Mouse (Mus musculus): ENCODE results near the gene Lrfn4. TPM values are rescaled to one million over a fixed set of nuclear protein-coding genes. Genes with fewer than 3 reads are reported as not detected.

The Lrfn4 gene
- polyA plus RNA-seq, 1 experiment from 2014 or later = 3.3 TPM

DNA sequence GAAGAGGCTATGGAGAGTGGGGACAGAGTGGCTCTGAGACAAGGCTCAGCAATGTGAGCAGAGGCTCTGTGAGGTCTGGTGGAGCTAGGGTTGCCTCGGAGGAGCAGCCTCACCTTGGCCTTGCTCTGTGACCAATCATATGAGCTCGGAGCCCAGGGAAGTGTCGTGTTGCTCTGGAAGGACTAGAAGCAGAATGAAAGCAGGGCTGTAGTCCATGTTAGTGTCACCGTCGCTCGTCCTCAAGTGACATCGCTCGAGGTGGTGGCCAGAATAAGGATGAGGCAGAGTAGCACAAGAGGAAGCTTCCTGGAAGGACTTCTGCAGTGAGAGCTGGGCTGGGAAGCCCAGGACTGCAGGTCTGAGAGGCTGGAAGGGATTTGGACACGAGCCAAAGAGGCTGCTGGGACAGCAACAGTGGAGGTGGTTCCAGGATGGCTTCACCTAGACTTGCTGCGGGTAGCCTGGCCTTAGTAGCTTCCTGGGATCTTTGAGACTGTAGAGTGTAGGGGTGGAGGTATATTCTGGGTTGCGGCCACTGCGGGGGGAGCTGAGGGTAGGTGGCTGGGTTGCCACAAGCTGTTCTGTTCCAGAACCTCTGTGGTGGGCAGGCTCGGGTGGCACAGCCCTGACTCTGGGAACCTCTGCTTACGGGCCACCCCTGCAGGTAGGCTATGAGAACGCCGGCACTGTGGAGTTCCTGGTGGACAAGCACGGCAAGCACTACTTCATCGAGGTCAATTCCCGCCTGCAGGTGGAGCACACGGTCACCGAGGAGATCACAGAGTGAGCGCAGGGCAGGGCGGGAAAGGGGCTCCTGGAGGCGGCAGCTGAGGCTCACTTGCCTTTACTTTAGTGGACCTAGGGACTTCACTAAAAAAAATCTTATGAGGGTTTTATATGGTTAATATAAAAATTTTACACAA, 11.4 kb downstream of the Lrfn4 start:
- Histone ChIP-seq H3K4me1 (replicated peaks; ENCODE audit: control insufficient read depth, insufficient read depth, low read length) (peaks cover 14% of the 10 kb centered on the region), H3K9me3 (ENCODE audit: control insufficient read depth, low read length) (no peaks in the 10 kb centered on the region), H3K9ac (ENCODE audit: low read depth, low read length) (no peak overlapping the region), H3K4me3 (ENCODE audit: low read depth, low read length) (no peak overlapping the region), H3K27me3 (replicated peaks; ENCODE audit: control insufficient read depth, insufficient read depth, low read length) (no peaks in the 10 kb centered on the region), H3K4me2 (no peak overlapping the region), H3K27ac (ENCODE audit: low read depth, low read length) (no peak overlapping the region), H3K36me3 (ENCODE audit: control insufficient read depth, insufficient read depth, low read length) (no peaks in the 10 kb centered on the region)
- WGBS = 37% methylated on average over 24 of the region's 24 CpGs
- DNase-seq (ENCODE audit: low spot score) (no peak), ATAC-seq (replicated peaks; ENCODE audit: low FRiP score) (peak; percentile 54)

DNA sequence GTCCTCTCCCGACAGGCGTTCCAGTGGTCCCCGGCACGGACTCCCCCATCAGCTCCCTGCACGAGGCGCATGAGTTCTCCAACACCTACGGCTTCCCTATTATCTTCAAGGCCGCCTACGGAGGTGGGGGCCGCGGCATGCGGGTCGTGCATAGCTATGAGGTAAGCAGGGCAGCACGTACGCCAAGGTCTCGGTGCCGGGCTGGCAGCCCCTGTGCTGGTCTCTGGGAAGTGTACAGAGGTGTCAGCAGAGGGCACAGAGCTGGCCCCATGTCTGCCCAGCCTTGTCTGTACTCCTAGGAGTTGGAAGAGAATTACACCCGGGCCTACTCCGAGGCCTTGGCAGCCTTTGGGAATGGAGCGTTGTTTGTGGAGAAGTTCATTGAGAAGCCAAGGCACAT, 13.0 kb downstream of the Lrfn4 start:
- no peak for ATAC-seq (replicated peaks; ENCODE audit: low FRiP score)

DNA sequence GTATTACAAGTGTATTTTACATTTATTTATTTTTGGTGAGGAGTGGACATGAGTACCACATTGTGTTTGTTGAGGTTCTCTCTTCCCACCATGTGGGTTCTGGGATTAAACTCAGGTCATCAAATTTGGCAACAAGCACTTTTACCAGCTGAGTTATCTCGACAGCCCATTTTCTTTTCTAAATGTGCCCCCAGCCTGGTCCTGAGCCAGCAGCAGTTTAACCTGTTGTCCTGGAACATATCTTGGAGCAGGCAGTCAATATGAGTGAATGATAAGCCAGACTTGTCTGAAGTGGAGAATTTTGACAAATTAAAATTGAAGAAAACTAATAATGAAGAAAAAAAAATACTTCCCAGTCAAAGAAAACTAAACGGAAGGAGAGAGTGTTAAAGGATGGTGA, 19.4 kb downstream of the Lrfn4 start:
- 64% methylated on average over 2 of the region's 2 CpGs for WGBS
- Histone ChIP-seq H3K27ac (ENCODE audit: low read depth, low read length) (no peak overlapping the region), H3K9me3 (ENCODE audit: control insufficient read depth, low read length) (no peaks in the 10 kb centered on the region), H3K4me2 (no peak overlapping the region), H3K4me3 (ENCODE audit: low read depth, low read length) (no peak overlapping the region), H3K9ac (ENCODE audit: low read depth, low read length) (no peak overlapping the region), H3K27me3 (replicated peaks; ENCODE audit: control insufficient read depth, insufficient read depth, low read length) (no peaks in the 10 kb centered on the region), H3K36me3 (ENCODE audit: control insufficient read depth, insufficient read depth, low read length) (no peaks in the 10 kb centered on the region), H3K4me1 (replicated peaks; ENCODE audit: control insufficient read depth, insufficient read depth, low read length) (no peaks in the 10 kb centered on the region)
- ATAC-seq (replicated peaks; ENCODE audit: low FRiP score) = no peak
- DNase-seq (ENCODE audit: low spot score) = no peak

More for the DNA sequence above, 13.0 kb downstream of the Lrfn4 start:
- no peaks in the 10 kb centered on the region for H3K27me3 ChIP-seq (replicated peaks; ENCODE audit: control insufficient read depth, insufficient read depth, low read length)
- no peak overlapping the region for H3K4me3 ChIP-seq (ENCODE audit: low read depth, low read length)
- H3K4me2 ChIP-seq = no peak overlapping the region
- no peaks in the 10 kb centered on the region for H3K9me3 ChIP-seq (ENCODE audit: control insufficient read depth, low read length)
- H3K9ac ChIP-seq (ENCODE audit: low read depth, low read length) = no peak overlapping the region
- H3K36me3 ChIP-seq (ENCODE audit: control insufficient read depth, insufficient read depth, low read length) = no peaks in the 10 kb centered on the region
- peaks cover 14% of the 10 kb centered on the region for H3K4me1 ChIP-seq (replicated peaks; ENCODE audit: control insufficient read depth, insufficient read depth, low read length)
- H3K27ac ChIP-seq (ENCODE audit: low read depth, low read length) = no peak overlapping the region
- WGBS = 87% methylated on average over 20 of the region's 20 CpGs
- DNase-seq (ENCODE audit: low spot score) = no peak

GRCm38 (mm10) chr19:4593792-4594522, 21.5 kb downstream of the Lrfn4 start:
- 0 out of 2 replicates have a peak, but pooled peaks cover 3% of the 10 kb centered on the region for H3K27me3 ChIP-seq (replicated peaks; ENCODE audit: control insufficient read depth, insufficient read depth, low read length)
- H3K9me3 ChIP-seq (ENCODE audit: control insufficient read depth, low read length) = no peaks in the 10 kb centered on the region
- H3K4me1 ChIP-seq (replicated peaks; ENCODE audit: control insufficient read depth, insufficient read depth, low read length) = no peaks in the 10 kb centered on the region
- H3K27ac ChIP-seq (ENCODE audit: low read depth, low read length) = no peak overlapping the region
- ATAC-seq (replicated peaks; ENCODE audit: low FRiP score) (no peak), DNase-seq (ENCODE audit: low spot score) (no peak)
- H3K9ac ChIP-seq (ENCODE audit: low read depth, low read length) = no peak overlapping the region
- H3K36me3 ChIP-seq (ENCODE audit: control insufficient read depth, insufficient read depth, low read length) = no peaks in the 10 kb centered on the region
- 48% methylated on average over 7 of the region's 7 CpGs for WGBS
- no peak overlapping the region for H3K4me3 ChIP-seq (ENCODE audit: low read depth, low read length)
- no peak overlapping the region for H3K4me2 ChIP-seq

DNA sequence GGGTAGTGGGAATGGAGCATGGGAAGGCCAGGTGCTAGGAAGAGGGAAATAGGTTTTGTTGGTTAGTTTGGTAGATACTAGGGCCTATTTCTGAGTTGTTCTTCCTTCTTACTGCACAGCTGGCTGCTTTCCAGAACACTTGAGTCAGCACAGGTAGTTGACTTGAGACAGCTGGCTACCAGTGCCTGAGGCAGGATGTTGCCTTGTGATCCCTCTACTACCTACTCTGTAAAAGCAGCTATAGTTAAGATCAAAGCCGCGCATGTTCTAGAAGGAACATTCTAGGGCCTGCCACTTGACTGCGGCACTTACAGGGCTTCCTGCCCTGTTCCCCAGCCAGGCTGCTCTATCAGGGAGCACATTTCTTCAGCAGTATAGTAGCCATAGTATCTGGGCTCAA, 25.4 kb downstream of the Lrfn4 start:
- 85% methylated on average over 3 of the region's 3 CpGs for WGBS
- DNase-seq (ENCODE audit: low spot score) = no peak
- H3K9ac ChIP-seq (ENCODE audit: low read depth, low read length) = no peak overlapping the region
- H3K9me3 ChIP-seq (ENCODE audit: control insufficient read depth, low read length) = no peaks in the 10 kb centered on the region
- H3K27ac ChIP-seq (ENCODE audit: low read depth, low read length) = no peak overlapping the region
- no peaks in the 10 kb centered on the region for H3K36me3 ChIP-seq (ENCODE audit: control insufficient read depth, insufficient read depth, low read length)
- no peak overlapping the region for H3K4me3 ChIP-seq (ENCODE audit: low read depth, low read length)
- H3K4me1 ChIP-seq (replicated peaks; ENCODE audit: control insufficient read depth, insufficient read depth, low read length) = no peaks in the 10 kb centered on the region
- no peak for ATAC-seq (replicated peaks; ENCODE audit: low FRiP score)
- H3K4me2 ChIP-seq = no peak overlapping the region
- H3K27me3 ChIP-seq (replicated peaks; ENCODE audit: control insufficient read depth, insufficient read depth, low read length) = 0 out of 2 replicates have a peak, but pooled peaks cover 3% of the 10 kb centered on the region

- H3K27ac ChIP-seq (ENCODE audit: low read depth, low read length) = no peak overlapping the region
- 61% methylated on average over 1 of the region's 1 CpGs for WGBS
- H3K27me3 ChIP-seq (replicated peaks; ENCODE audit: control insufficient read depth, insufficient read depth, low read length) = 0 out of 2 replicates have a peak, but pooled peaks cover 3% of the 10 kb centered on the region
- no peak overlapping the region for H3K4me3 ChIP-seq (ENCODE audit: low read depth, low read length)
- no peak overlapping the region for H3K4me2 ChIP-seq
- ATAC-seq (replicated peaks; ENCODE audit: low FRiP score) (no peak), DNase-seq (ENCODE audit: low spot score) (no peak)
- no peak overlapping the region for H3K9ac ChIP-seq (ENCODE audit: low read depth, low read length)
- H3K4me1 ChIP-seq (replicated peaks; ENCODE audit: control insufficient read depth, insufficient read depth, low read length) = no peaks in the 10 kb centered on the region
- H3K9me3 ChIP-seq (ENCODE audit: control insufficient read depth, low read length) = no peaks in the 10 kb centered on the region
- no peaks in the 10 kb centered on the region for H3K36me3 ChIP-seq (ENCODE audit: control insufficient read depth, insufficient read depth, low read length)
Observed at GRCm38 (mm10) chr19:4589081-4589480, 26.4 kb downstream of the Lrfn4 start.

GRCm38 (mm10) chr19:4588430-4588829, 27.0 kb downstream of the Lrfn4 start:
- Histone ChIP-seq H3K9me3 (ENCODE audit: control insufficient read depth, low read length) (no peaks in the 10 kb centered on the region), H3K4me2 (no peak overlapping the region), H3K27me3 (replicated peaks; ENCODE audit: control insufficient read depth, insufficient read depth, low read length) (0 out of 2 replicates have a peak, but pooled peaks cover 3% of the 10 kb centered on the region), H3K4me3 (ENCODE audit: low read depth, low read length) (no peak overlapping the region), H3K27ac (ENCODE audit: low read depth, low read length) (no peak overlapping the region), H3K4me1 (replicated peaks; ENCODE audit: control insufficient read depth, insufficient read depth, low read length) (no peaks in the 10 kb centered on the region), H3K36me3 (ENCODE audit: control insufficient read depth, insufficient read depth, low read length) (no peaks in the 10 kb centered on the region), H3K9ac (ENCODE audit: low read depth, low read length) (no peak overlapping the region)
- ATAC-seq (replicated peaks; ENCODE audit: low FRiP score) (no peak), DNase-seq (ENCODE audit: low spot score) (no peak)
- WGBS = 59% methylated on average over 3 of the region's 3 CpGs

GRCm38 (mm10) chr19:4587426-4587825, 28.0 kb downstream of the Lrfn4 start:
- Histone ChIP-seq H3K4me1 (replicated peaks; ENCODE audit: control insufficient read depth, insufficient read depth, low read length) (no peaks in the 10 kb centered on the region), H3K9ac (ENCODE audit: low read depth, low read length) (no peak overlapping the region), H3K36me3 (ENCODE audit: control insufficient read depth, insufficient read depth, low read length) (no peaks in the 10 kb centered on the region), H3K4me3 (ENCODE audit: low read depth, low read length) (no peak overlapping the region), H3K9me3 (ENCODE audit: control insufficient read depth, low read length) (no peaks in the 10 kb centered on the region), H3K4me2 (no peak overlapping the region), H3K27ac (ENCODE audit: low read depth, low read length) (no peak overlapping the region), H3K27me3 (replicated peaks; ENCODE audit: control insufficient read depth, insufficient read depth, low read length) (0 out of 2 replicates have a peak, but pooled peaks cover 3% of the 10 kb centered on the region)
- ATAC-seq (replicated peaks; ENCODE audit: low FRiP score) (no peak), DNase-seq (ENCODE audit: low spot score) (no peak)
- 66% methylated on average over 2 of the region's 2 CpGs for WGBS
